Mouse (Mus musculus) intestine, embryonic 14.5 days (tissue): Measurements from ENCODE around the gene Cldn10. TPM values are rescaled to one million over a fixed set of nuclear protein-coding genes. Genes with fewer than 3 reads are reported as not detected.

Source experiments
- ATAC-seq: fragments of 200-750 bp; cut with Nextera tagmentation; replicated peaks from 2 replicates; pipeline ENCODE4 v1.8.0; 2017; ENCODE audit warnings: low read depth, moderate number of reproducible peaks, moderate TSS enrichment, moderate library complexity; ENCODE audit not compliant: low FRiP score, low TSS enrichment
- DNase-seq: peaks from one replicate; pipeline ENCODE4 v3.0.0-alpha.2; 2018; ENCODE audit warnings: low spot score
- H3K27ac ChIP-seq: fragments of 300-500 bp; sonication (generic); 2 replicates; pipeline ENCODE4 v1.5.1; 2014; ENCODE audit warnings: low read depth, mild to moderate bottlenecking, control low read depth
- H3K27me3 ChIP-seq: fragments of 300-500 bp; sonication (generic); replicated peaks from 2 replicates; pipeline ENCODE4 v1.6.1; 2014; ENCODE audit warnings: low read length, control low read depth; ENCODE audit not compliant: control insufficient read depth, insufficient read depth
- H3K36me3 ChIP-seq: fragments of 300-500 bp; sonication (generic); 2 replicates; pipeline ENCODE4 v1.6.1; 2014; ENCODE audit warnings: low read length, control low read depth; ENCODE audit not compliant: control insufficient read depth, insufficient read depth
- H3K4me1 ChIP-seq: fragments of 300-500 bp; sonication (generic); replicated peaks from 2 replicates; pipeline ENCODE4 v1.6.1; 2014; ENCODE audit warnings: low read length, control low read depth, mixed read lengths; ENCODE audit not compliant: control insufficient read depth, insufficient read depth
- H3K4me2 ChIP-seq: fragments of 300-500 bp; sonication (generic); 2 replicates; pipeline ENCODE4 v1.6.1; 2014; ENCODE audit warnings: low read length
- H3K4me3 ChIP-seq: fragments of 300-500 bp; sonication (generic); 2 replicates; pipeline ENCODE4 v1.5.1; 2014; ENCODE audit warnings: low read depth, low read length, control low read depth, mixed read lengths
- H3K9ac ChIP-seq: fragments of 300-500 bp; sonication (generic); 2 replicates; pipeline ENCODE4 v1.6.1; 2014; ENCODE audit warnings: mild to moderate bottlenecking, low read length
- H3K9me3 ChIP-seq: fragments of 300-500 bp; sonication (generic); 2 replicates; pipeline ENCODE4 v1.6.1; 2016; ENCODE audit warnings: low read length, control low read depth; ENCODE audit not compliant: control insufficient read depth
- WGBS: fragments of 180-500 bp; shearing (Covaris S2); extraction: QIAGEN DNeasy Blood & Tissue Kit; methylation state at CpG from one replicate; pipeline ENCODE4 v1.1.7; 2014; 5-methylcytosine and 5-hydroxymethylcytosine counted together
- polyA plus RNA-seq: library from polyadenylated mRNA; unstranded; fragments of >200 nt; fragmentation: Nextera tagmentation; extraction: Ambion mirVana; gene quantifications from 2 replicates; pipeline ENCODE4 v1.2.1, GENCODE M21; 2014

Gene Cldn10
- polyA plus RNA-seq, 1 experiment from 2014 or later, result 14.2 TPM

- H3K36me3 ChIP-seq, result no peaks in the 10 kb centered on the region
- WGBS, result 86% methylated on average over 13 of the region's 13 CpGs
- H3K4me3 ChIP-seq, result no peak overlapping the region
- H3K4me1 ChIP-seq, result no peaks in the 10 kb centered on the region
- no peak overlapping the region for H3K27ac ChIP-seq
- no peak overlapping the region for H3K9ac ChIP-seq
- no peak for DNase-seq
- H3K27me3 ChIP-seq, result no peaks in the 10 kb centered on the region
- no peak overlapping the region for H3K4me2 ChIP-seq
- no peaks in the 10 kb centered on the region for H3K9me3 ChIP-seq
- no peak for ATAC-seq
These were observed 80.5 kb downstream of the Cldn10 start for GRCm38 (mm10) chr14:118868102-118868724.

DNA sequence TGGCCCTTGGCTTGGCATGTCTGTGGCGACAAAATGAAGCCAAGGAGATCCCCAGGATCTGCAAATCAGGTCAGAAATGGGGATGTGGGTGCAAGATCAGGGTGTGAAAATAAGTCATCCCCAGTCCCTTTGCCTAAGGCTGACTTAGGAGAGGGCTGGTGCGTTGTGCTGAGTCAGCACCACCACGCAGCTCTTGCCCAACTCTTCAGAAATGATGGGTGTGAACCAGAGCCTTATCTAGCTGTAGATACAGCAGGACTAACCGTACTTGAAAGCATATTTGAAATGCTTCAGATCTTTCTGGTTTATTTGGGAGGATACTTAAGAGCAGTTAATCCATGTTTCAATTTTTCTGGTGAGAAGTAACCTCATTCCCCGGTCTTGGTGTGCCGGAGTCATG lies 82.0 kb downstream of the Cldn10 start:
- Histone ChIP-seq H3K4me2 (no peak overlapping the region), H3K9ac (no peak overlapping the region), H3K4me3 (no peak overlapping the region), H3K36me3 (no peaks in the 10 kb centered on the region), H3K27me3 (no peaks in the 10 kb centered on the region), H3K9me3 (no peaks in the 10 kb centered on the region), H3K4me1 (no peaks in the 10 kb centered on the region), H3K27ac (no peak overlapping the region)
- no peak for ATAC-seq
- DNase-seq, result no peak
- WGBS, result 75% methylated on average over 6 of the region's 6 CpGs

- H3K4me2 ChIP-seq, result no peak overlapping the region
- WGBS, result 94% methylated on average over 4 of the region's 4 CpGs
- H3K4me1 ChIP-seq, result no peaks in the 10 kb centered on the region
- H3K27me3 ChIP-seq, result no peaks in the 10 kb centered on the region
- H3K27ac ChIP-seq, result no peak overlapping the region
- H3K9ac ChIP-seq, result no peak overlapping the region
- H3K36me3 ChIP-seq, result peaks cover 24% of the 10 kb centered on the region
- H3K9me3 ChIP-seq, result no peaks in the 10 kb centered on the region
- DNase-seq, result no peak
- no peak overlapping the region for H3K4me3 ChIP-seq
- no peak for ATAC-seq
These were observed 86.4 kb downstream of the Cldn10 start for GRCm38 (mm10) chr14:118874126-118874525.

DNA sequence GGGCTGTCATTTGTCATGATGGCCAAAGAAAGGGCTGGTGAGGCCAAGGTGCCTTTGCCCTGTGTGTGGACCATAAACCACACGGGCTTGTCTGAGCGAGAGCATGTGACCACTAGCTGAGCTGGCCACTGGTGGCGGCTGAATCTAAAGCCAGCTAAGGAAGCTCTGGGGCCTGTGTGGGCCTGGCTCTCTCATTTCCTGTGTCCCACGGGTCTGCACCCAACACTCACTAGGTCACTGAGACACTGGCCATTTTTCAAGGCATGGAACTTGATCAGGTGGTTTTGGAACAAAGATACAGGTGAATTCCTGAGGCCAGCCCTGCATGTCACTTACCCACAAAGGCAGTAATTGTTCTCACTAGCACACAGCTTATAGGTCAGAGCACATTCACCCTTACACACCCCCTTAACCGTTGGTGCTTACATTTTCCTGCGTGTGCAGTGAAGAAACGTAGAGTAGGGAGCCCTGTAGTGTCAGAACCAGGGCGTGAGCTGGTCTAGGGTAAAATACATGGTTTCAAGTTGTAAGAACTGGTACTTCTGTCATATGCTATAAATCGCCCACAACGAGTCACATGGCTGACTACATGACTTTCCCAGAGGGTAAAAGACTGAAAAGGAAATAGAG lies 87.2 kb downstream of the Cldn10 start:
- DNase-seq (no peak), ATAC-seq (no peak)
- Histone ChIP-seq H3K27me3 (no peaks in the 10 kb centered on the region), H3K9ac (no peak overlapping the region), H3K4me3 (no peak overlapping the region), H3K9me3 (no peaks in the 10 kb centered on the region), H3K27ac (no peak overlapping the region), H3K4me1 (no peaks in the 10 kb centered on the region), H3K4me2 (no peak overlapping the region), H3K36me3 (peaks cover 30% of the 10 kb centered on the region)
- WGBS, result 73% methylated on average over 10 of the region's 10 CpGs

DNA sequence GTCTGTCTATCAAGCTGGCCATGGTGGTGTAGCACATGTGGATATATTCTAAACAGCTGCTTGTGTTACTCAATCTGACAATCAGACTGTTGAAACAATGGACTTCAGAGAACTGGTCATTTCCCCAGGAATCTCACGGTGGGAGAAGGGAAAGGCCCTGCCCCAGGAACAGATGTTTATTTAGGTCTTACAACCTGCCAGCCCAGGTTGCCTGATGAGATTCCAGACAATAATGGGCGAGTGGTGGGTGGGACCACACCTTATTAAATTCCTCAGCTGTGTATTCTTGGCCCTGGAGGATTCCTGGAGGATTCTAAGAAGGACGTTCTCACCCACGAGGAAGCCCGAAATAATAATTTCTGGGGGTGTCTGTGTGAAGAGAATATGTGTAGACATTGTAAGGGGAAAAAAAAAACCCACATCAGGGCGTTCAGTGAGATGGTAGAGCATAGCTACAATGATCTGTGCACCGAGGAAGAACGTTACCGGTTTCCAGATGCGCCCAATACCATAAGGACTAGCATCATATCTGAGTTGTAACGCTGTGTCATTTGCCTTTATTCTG lies 90.7 kb downstream of the Cldn10 start:
- DNase-seq (no peak), ATAC-seq (no peak)
- no peaks in the 10 kb centered on the region for H3K27me3 ChIP-seq
- H3K36me3 ChIP-seq, result peaks cover 46% of the 10 kb centered on the region
- H3K9me3 ChIP-seq, result no peaks in the 10 kb centered on the region
- H3K9ac ChIP-seq, result no peak overlapping the region
- H3K4me2 ChIP-seq, result no peak overlapping the region
- H3K4me1 ChIP-seq, result no peaks in the 10 kb centered on the region; the same call in 1 of the 2 replicates
- no peak overlapping the region for H3K27ac ChIP-seq
- no peak overlapping the region for H3K4me3 ChIP-seq
- WGBS, result 78% methylated on average over 11 of the region's 11 CpGs

DNA sequence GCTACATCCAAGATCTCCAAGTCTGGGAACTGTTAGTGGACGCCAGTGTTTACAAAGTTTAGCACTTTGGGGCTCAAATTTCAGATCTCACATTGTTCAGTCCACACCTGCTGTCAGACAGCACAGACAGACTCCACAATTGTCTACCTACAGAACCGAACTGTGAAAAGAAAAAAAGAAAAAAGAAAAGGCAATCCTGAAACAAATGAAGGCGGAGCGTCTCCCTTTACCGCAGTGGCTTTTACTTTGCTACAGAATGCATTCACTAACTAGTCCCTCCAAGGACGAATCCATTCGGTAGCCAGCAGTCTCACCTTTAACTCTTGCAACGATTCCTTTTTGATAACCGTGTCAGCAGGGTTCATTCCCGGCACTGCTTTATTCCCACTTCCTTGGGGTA lies 93.0 kb downstream of the Cldn10 start:
- peaks cover 57% of the 10 kb centered on the region for H3K36me3 ChIP-seq
- H3K4me1 ChIP-seq, result no peaks in the 10 kb centered on the region; the same call in 1 of the 2 replicates
- no peak overlapping the region for H3K4me2 ChIP-seq
- WGBS, result 78% methylated on average over 10 of the region's 10 CpGs
- no peak overlapping the region for H3K4me3 ChIP-seq
- no peaks in the 10 kb centered on the region for H3K9me3 ChIP-seq
- H3K9ac ChIP-seq, result no peak overlapping the region
- DNase-seq, result no peak
- no peak for ATAC-seq
- H3K27me3 ChIP-seq, result no peaks in the 10 kb centered on the region
- no peak overlapping the region for H3K27ac ChIP-seq

GRCm38 (mm10) chr14:118883344-118884249 lies 95.9 kb downstream of the Cldn10 start:
- 69% methylated on average over 18 of the region's 18 CpGs for WGBS
- Histone ChIP-seq H3K36me3 (peaks cover 62% of the 10 kb centered on the region), H3K27me3 (no peaks in the 10 kb centered on the region), H3K27ac (no peak overlapping the region), H3K9ac (no peak overlapping the region), H3K9me3 (no peaks in the 10 kb centered on the region), H3K4me3 (no peak overlapping the region), H3K4me1 (no peaks in the 10 kb centered on the region; the same call in 1 of the 2 replicates), H3K4me2 (no peak overlapping the region)
- DNase-seq (no peak), ATAC-seq (no peak)

DNA sequence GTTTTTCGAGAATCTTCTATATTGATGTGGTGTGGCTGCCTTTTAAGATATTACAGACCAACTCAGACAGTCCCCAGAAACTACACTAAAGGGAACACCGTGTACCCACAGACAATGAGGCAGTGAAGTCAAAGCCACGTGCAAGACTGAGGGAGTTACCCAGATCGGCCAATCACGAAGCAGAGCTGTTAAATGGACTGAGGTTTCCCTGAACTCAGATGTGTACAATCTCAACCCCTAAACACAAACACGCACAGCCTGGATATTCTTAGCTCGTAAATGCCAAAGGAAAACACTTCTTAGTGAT lies 96.5 kb downstream of the Cldn10 start:
- Histone ChIP-seq H3K4me3 (no peak overlapping the region), H3K9ac (no peak overlapping the region), H3K27ac (no peak overlapping the region), H3K9me3 (no peaks in the 10 kb centered on the region), H3K4me1 (no peaks in the 10 kb centered on the region; the same call in 1 of the 2 replicates), H3K4me2 (no peak overlapping the region), H3K27me3 (no peaks in the 10 kb centered on the region), H3K36me3 (peaks cover 62% of the 10 kb centered on the region)
- DNase-seq, result no peak
- WGBS, result 77% methylated on average over 7 of the region's 7 CpGs
- no peak for ATAC-seq
